Mouse (Mus musculus) lung, adult 2 months (tissue): ENCODE results near the gene Taf4. TPM values are rescaled to one million over a fixed set of nuclear protein-coding genes. Genes with fewer than 3 reads are reported as not detected.

ENCODE experiments used
- DNase-seq: peaks from one replicate; pipeline ENCODE4 v3.0.0; 2022
- H3K4me1 ChIP-seq: fragments of 200-500 bp; 2 replicates; pipeline ENCODE4 v1.6.1; 2011; ENCODE audit warnings: low read length; ENCODE audit not compliant: control insufficient read depth, insufficient read depth
- H3K4me3 ChIP-seq: fragments of 200-500 bp; replicated peaks from 2 replicates; pipeline ENCODE3; 2011; ENCODE audit warnings: low read depth, mild to moderate bottlenecking, control low read depth, low read length; ENCODE audit errors: extremely low read depth
- CTCF ChIP-seq: fragments of 200-500 bp; IDR thresholded peaks from 2 replicates; pipeline ENCODE4 v1.5.1; 2011; ENCODE audit warnings: mild to moderate bottlenecking, low read length, control low read depth; ENCODE audit not compliant: insufficient read depth
- POLR2A ChIP-seq: fragments of 200-500 bp; IDR thresholded peaks from 2 replicates; pipeline ENCODE4 v1.6.1; 2011; ENCODE audit warnings: low read depth, mild to moderate bottlenecking, control low read depth, low read length, borderline replicate concordance; ENCODE audit errors: extremely low read depth
- WGBS: fragments of 180-500 bp; shearing (Covaris S2); methylation state at CpG from one replicate; pipeline ENCODE4 v1.1.7; 2018; 5-methylcytosine and 5-hydroxymethylcytosine counted together
- polyA plus RNA-seq: library from polyadenylated mRNA; depleted of rRNA; stranded (reverse); fragments of >200 nt; gene quantifications from 2 replicates; pipeline ENCODE4 v1.2.3, GENCODE M21; 2012

The Taf4 gene
- polyA plus RNA-seq, 1 experiment: 11.5 TPM

DNA sequence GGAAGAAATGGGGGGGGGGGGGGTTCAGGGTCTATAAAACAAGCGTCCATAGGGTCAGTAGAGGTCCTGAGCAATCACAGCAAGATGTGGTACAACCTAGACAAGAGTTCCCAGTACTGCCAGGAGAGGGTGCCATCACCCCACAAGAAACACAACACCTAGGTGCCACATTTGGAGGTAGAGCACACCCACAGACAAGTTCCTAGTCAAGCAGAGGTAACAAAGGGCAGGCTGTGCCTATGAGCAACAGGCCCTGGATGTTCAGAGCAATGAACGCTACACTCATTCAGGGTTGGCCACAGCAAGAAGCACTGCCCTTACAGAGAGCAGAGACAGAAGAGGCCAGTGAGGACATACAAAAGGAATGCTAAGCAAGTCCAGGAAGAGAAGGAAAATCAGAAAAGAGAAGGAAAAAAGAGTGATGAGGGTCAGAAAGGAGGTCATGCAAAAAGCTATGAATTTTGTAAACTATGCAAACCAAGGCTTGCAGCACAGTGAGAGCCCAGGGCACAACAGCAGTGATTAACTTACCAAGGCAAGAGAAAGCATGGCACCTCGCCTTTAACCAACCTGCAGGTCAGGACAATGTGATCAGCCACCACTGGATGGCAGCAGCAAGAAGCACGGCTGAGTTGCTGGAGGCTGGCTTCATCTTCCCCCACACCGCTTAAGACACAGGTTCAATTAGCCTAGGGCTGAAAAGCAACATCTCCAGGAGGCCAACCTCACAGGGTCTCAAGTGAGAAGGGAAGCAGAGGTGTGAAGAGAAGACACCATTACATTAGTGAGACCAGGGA is 59.4 kb downstream of the Taf4 start:
- H3K4me1 ChIP-seq: no peaks in the 10 kb centered on the region
- DNase-seq: peak; percentile 64

DNA sequence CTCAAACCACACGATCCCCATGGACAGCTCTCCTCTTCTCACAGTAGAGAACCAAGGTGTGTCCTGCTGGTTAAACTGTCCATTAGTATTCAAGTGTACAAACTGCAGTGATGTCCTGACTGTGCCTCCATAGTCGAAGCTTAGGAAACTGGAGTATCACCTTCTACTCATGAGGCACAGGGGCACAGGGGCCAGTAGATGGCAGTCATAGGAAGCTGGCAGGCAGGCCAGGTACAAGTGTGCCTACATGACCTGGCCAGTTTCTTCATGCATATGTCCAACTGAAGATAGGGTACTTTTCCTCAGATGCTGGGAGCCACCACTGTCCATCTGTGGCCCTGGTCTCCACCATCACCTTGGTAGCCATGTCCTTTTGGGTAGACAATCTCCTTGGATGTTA is 62.2 kb downstream of the Taf4 start:
- TF ChIP-seq CTCF: 0 out of 2 replicates have a peak, but pooled peaks have one; percentile 17
- no peak for TF ChIP-seq POLR2A
- WGBS: 66% methylated on average over 2 of the region's 2 CpGs
- H3K4me1 ChIP-seq: no peaks in the 10 kb centered on the region
- no peak for DNase-seq
- H3K4me3 ChIP-seq: no peak overlapping the region

More for the DNA sequence above, 59.4 kb downstream of the Taf4 start:
- peak; percentile 92 for TF ChIP-seq CTCF
- TF ChIP-seq POLR2A: no peak
- H3K4me3 ChIP-seq: no peak overlapping the region
- WGBS: 30% methylated on average over 5 of the region's 5 CpGs

DNA sequence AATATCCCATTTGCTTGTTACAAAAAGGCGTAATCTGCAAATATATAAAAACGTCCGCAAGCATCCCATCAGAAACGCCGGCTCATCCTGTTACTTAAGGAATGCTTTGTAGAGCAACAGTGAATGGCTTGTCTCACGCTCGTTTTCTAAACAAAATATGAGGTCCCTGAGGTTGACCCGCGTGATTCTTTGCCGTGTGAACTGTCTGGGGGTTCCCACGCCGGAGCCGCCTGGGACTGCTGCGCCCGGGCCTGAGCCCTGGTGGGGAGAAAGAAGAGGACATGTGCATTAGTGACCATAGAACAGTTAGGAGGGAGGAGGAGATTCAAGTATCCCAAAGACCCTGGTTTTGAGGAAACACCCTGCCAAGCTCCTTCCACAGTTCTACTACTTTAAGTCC is 63.1 kb downstream of the Taf4 start:
- H3K4me1 ChIP-seq: no peaks in the 10 kb centered on the region
- DNase-seq: no peak
- WGBS: 86% methylated on average over 15 of the region's 15 CpGs
- H3K4me3 ChIP-seq: no peak overlapping the region
- TF ChIP-seq CTCF (no peak), POLR2A (no peak)

DNA sequence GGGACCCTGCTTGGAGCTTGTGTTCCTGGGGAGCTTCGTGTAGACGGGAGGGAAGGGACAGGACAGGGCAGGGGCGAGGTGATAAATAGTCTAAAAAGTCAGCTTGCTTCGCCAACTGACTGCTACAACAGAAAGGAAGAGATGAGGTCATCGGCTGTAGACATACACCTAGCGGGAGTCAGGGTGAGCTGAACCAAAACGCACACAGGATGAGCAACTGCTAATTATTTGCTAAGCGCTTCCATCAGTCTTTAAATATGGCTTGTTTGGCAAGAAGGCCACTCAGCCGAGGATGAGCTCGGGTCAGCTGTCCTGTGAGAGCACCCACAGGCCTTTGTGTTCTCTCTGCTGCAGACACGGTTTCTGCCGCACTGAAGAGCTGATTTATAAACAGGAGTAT is 63.5 kb downstream of the Taf4 start:
- H3K4me3 ChIP-seq: no peak overlapping the region
- TF ChIP-seq POLR2A (no peak), CTCF (no peak)
- 64% methylated on average over 12 of the region's 12 CpGs for WGBS
- H3K4me1 ChIP-seq: no peaks in the 10 kb centered on the region
- DNase-seq: no peak

DNA sequence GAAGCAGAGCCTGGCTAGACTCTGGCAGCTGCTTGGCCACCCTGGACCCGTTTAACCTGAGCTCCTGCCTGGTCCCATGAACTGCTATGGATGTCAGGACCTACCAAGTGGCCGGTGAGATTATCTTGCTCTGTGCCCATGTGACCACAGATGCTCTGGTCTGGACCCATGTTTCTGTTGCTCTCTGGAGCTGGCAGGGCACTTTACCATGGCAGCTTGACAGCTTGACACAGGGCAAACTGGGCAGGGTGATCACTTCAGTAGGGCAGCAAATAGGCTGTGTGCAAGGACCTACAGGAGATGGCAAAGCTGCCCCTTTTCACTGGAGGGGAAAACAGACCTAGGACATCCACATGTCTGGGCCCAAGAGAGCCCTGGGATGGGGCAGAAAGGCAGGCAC is 79.5 kb downstream of the Taf4 start:
- Histone ChIP-seq H3K4me3 (no peak overlapping the region), H3K4me1 (no peaks in the 10 kb centered on the region)
- 75% methylated on average over 2 of the region's 2 CpGs for WGBS
- TF ChIP-seq POLR2A (no peak), CTCF (no peak)
- DNase-seq: no peak

DNA sequence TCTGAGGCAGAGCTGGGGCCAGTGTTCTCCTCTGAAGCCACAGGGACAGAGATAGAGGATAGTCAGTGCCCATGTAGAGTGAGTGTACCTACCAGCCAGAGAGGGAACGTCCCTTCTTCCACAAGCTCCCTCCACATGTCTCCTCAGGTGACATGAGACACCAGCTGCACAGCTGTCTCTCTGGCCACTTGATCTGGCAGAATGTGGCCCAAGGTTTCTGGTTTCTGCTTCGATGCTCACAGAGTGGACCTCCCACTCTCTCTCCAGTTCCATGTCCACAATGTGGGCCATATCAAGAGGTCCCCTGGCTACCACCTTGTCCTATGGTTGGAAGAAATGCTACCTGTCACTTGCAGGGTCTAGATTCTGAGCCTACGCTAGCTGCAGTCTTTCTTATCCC is 85.4 kb downstream of the Taf4 start:
- 72% methylated on average over 3 of the region's 3 CpGs for WGBS
- TF ChIP-seq POLR2A (no peak), CTCF (no peak)

DNA sequence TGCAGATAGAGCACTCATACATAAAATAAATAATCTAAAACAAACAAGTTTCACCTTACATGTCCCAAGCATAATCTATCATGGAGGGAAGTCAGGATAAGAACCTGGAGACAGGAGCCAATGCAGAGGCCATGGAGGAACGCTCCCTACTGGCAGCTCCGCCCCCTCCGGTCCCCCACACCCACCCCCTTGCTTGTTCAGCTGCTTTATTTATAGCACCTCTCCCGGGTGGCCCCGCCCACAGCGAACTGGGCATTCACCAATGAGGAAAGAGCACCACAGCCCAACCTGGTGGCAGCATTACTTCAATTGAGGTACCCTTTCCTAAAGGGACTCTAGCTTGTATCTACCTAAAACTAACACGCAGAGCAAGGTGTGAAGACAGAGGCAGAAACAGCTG is 91.9 kb downstream of the Taf4 start:
- DNase-seq: no peak
- no peak for TF ChIP-seq POLR2A
- no peak for TF ChIP-seq CTCF
- no peak overlapping the region for H3K4me3 ChIP-seq
- WGBS: 31% methylated on average over 7 of the region's 7 CpGs
- no peaks in the 10 kb centered on the region for H3K4me1 ChIP-seq

More for the DNA sequence above, 85.4 kb downstream of the Taf4 start:
- no peak for DNase-seq
- Histone ChIP-seq H3K4me1 (no peaks in the 10 kb centered on the region), H3K4me3 (no peak overlapping the region)

DNA sequence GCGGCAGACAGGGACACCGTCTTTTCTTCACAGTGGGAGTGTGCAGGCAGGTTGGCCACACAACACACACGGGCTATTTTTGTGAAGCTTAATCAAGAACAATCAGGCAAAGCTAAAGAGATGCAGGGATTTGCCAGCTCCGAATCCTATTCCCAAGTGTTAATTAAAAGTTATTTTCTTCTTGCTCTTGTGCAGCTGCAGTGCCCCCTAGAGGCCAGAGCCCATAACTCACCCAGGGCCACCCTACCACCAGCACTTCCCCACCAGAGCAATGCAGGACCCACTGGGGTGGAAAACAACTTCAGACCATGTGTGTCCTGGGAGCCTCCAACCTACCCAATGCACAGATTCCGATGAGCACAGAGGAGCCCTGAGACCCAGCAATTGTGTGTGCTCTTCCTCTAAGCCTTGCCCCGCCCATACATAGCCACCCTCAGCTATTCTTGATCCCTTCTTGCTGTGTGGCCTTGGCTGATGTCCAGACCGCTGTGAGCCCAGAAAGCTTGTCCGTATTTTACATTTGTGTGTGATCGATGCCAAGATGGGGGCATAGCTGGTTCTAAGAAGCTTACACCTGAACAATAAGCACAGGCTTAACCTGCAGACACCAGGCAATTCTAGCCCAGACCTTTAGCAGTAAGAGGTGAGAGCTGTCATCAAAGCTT is 98.8 kb downstream of the Taf4 start:
- Histone ChIP-seq H3K4me3 (no peak overlapping the region), H3K4me1 (no peaks in the 10 kb centered on the region)
- 57% methylated on average over 9 of the region's 9 CpGs for WGBS
- peak; percentile 24 for DNase-seq
- TF ChIP-seq POLR2A: no peak
- TF ChIP-seq CTCF: peak; percentile 60

DNA sequence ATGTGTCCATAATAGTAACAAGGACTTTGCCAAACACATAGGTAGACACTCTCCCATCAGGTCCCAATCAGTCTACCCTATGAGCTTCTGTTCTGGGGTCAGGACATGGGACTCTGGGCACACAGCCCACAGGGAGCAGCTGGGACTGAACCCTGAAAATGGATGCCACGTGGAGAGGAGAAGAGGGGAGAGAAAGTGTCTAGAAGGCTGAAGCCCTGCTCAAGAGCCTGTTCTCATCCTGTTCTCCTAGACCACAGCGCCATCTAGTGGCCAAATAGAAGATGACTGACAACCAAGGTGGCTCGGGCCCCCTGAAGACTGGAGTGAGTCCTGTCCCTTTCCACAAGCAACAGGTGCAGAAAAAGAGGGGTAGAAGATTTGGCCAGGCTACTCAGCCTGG is 101.3 kb downstream of the Taf4 start:
- peak; percentile 57 for DNase-seq
- TF ChIP-seq POLR2A (no peak), CTCF (peak; percentile 80)
- H3K4me3 ChIP-seq: no peak overlapping the region
- no peaks in the 10 kb centered on the region for H3K4me1 ChIP-seq
- WGBS: 1% methylated on average over 3 of the region's 3 CpGs

DNA sequence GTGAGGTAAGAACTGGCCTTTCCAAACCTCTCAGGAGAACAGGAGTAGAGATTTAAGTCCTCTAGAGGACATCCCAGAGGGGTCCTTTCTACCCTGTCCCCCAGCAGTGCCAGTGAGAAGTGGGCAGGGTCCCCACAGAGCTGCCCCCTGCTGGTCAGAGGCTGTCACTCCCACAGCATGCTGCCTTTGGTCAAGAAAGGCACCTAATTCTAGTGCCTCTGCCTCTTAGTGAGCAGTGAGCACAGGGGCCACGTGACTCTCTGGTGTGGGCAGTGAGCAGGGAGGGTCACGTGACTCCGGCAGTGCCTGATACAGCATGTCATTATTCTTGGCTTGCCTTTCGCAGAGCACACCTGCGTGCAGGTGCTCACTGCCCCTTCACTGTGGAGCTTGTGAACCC is 103.1 kb downstream of the Taf4 start:
- 38% methylated on average over 5 of the region's 5 CpGs for WGBS
- no peak overlapping the region for H3K4me3 ChIP-seq
- H3K4me1 ChIP-seq: no peaks in the 10 kb centered on the region
- peak; percentile 12 for DNase-seq
- TF ChIP-seq CTCF (peak; percentile 37; the same call in 1 of the 2 replicates), POLR2A (no peak)
